Mouse (Mus musculus) gastrocnemius, adult 8-10 months (tissue): ENCODE measurements around the gene Nav1. TPM values are rescaled to one million over a fixed set of nuclear protein-coding genes. Genes with fewer than 3 reads are reported as not detected.
A peak's percentile ranks its signal among the peaks of the same experiment; 100 is the strongest.

Experiments
- DNase-seq, 2 experiments: peaks; one replicate each; pipeline ENCODE4 v3.0.0; 2022; ENCODE audit warnings: low spot score in 2 of 2
- total RNA-seq, 4 experiments: library from RNA; stranded (reverse); gene quantifications; 2 replicates each; pipeline ENCODE4 v1.2.4; 2022

The Nav1 gene
- 1 to 10 TPM; 4.3 to 8.4 (median 6.8) TPM for total RNA-seq

GRCm38 (mm10) chr1:135607019-135607418 lies at the start of gene Nav1:
Gene Nav1, minus strand, starts transcription at chr1:135607295.
- no peak for DNase-seq

DNA sequence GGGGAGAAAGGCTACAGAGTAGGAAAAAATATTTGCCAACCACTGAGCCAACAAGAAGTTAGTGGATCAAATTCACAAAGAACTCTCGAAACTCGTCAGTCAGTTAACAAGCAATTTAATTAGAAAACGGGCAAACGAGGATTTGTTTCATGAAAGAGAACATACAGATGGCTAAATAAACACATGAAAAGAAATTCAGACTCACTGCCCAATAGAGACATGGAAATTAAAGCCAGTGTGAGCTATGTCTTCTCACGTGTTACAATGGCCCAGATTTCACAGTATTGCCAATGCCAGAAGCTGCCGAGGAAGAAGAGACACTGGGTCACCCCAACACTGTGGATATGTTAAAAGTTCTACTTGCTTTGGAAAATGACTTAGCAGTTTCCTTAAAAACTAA lies 46.8 kb upstream of the Nav1 start:
- DNase-seq: no peak

GRCm38 (mm10) chr1:135645459-135646195 lies 38.5 kb upstream of the Nav1 start:
- no peak for DNase-seq

DNA sequence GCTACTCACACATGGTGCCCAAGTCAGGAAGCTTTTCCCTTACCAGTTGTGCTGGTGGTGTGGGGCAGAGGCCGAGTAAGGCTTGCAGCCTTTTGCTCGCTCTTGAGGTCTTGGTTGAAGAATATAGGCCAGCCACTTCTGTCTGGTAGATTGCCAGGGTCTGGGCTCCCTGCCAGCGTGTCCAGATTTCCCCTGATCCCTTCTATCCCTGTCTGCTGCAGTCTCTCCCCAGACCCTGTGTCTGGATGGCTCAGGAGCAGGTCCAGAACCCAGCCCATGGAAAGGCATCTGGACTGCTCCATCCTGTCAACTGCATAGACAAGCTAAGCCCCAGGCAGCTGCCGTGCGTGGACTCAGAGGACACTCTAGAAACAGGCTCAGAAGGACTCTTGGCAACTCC lies 37.0 kb upstream of the Nav1 start:
- peak in 1 of 2 experiments; percentile 36 for DNase-seq

- no peak for DNase-seq
Measured at GRCm38 (mm10) chr1:135643691-135644090, 36.6 kb upstream of the Nav1 start.

GRCm38 (mm10) chr1:135639853-135640252 lies 32.8 kb upstream of the Nav1 start:
- no peak for DNase-seq

DNA sequence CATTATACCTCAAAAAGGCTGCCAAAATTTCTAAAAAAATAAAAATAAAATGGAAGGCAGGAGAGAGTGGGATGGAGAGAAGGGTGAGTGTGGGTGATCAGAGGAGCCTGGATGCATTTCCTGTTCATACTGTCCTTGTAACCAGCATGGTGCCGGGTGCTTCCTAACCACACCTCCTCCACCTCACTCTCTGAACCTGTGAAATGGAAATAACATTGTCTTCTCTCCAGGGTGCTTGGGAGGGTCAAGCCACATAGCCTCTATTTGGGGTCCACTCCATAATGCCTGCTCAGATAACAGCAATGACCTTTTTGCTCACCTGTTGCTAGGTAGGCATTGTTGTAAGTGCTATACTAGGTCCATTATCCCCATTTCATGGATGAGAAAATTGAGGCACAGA lies 32.0 kb upstream of the Nav1 start:
- no peak for DNase-seq

GRCm38 (mm10) chr1:135637574-135638008 lies 30.5 kb upstream of the Nav1 start:
- DNase-seq: no peak

DNA sequence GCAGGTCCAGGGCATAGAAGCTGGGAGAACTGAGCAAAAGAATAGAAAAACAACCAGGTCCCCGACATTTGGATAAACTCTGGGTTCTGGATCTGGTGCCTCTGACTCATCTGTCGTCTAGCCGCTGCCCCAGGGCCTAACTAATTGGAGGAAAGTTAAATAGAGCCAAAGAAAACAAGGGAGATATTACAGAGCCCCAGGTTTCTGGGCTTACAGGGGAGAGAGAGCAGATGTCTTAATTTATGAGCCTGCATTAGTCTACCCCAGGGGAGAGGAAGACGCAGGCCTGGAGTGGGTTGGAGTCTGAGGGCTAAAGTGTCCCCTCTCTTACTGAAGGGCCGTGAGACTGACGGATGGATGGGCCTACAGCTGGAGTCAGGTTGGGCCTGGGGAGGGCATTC lies 29.0 kb upstream of the Nav1 start:
- no peak for DNase-seq

- no peak for DNase-seq
Measured at GRCm38 (mm10) chr1:135635323-135636064, 28.4 kb upstream of the Nav1 start.

DNA sequence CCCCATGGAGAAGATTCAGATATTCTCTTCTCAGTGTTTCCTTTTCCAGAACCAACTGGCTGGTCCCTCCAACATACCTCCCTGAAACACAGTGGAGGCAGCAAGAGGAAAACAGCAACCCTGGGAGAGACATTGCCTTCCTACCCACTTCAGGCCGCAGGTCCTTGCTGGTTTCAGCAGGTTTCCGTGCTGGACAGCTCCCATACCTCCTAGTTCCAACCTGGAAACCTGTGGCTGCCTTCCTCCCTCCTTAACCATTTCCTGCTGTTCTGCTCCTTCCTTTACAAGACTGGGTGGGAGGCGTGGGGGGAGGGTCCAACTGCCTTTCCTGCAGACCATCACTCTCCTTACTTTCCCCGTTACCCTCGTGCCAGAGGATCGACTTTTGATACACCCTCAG lies 27.7 kb upstream of the Nav1 start:
- no peak for DNase-seq

GRCm38 (mm10) chr1:135633884-135634283 lies 26.8 kb upstream of the Nav1 start:
- no peak for DNase-seq

DNA sequence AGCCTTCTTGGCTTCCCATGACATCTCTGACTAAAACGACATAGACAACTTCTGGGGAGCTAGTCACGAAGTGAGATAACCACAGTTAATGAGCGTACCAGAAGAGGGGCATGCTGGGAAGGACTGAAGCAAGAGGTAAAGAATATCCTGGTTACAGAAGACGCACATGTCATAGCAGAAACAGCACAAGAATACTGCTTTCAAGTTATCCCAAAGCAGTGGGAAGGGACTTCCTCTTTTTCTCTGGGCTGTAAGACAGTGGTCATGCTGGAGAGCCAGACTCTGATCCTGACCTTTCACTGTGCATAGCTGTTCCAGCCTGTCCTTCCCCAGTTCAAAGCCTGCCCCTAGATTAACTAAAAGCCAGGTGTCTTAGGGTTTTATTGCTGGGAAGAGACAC lies 26.4 kb upstream of the Nav1 start:
- no peak for DNase-seq

DNA sequence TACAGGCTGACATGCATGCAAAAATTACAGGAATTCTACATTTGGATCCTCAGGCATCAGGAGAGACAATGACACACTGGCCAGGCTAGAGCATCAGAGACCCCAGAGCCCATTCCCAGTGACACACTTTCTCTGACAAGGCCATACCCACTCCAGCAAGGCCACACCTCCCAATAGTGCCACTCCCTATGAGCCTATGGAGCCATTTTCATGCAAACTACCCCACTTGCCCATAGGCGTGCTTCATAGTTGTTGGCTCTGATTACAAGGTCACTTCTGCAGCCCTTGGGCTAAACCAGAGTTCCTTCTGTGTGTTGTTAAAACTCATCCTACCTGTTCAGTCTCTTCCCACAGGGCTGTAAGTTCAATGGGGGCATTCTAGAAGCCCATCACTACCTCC lies 25.1 kb upstream of the Nav1 start:
- DNase-seq: no peak

DNA sequence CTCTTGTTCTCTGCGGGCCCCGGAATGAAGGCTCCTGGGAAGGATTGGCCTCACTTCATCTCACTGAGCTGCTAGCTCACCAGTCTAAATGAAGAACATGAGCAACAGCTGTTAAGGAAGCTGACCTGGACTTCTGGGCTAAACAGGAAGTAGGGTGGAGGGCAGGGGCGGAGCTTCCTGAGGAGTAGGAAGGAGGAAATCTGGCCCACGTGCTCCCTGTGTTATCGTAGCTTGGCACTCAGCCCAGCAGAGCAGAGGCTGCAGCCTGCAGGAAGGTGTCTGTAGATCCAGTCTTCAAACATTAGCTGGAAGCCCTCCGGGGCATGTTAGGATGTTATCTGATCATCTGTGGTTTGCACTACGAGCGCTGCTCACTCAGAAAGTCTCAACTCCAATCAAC lies 24.4 kb upstream of the Nav1 start:
- DNase-seq: peak; percentile 51 to 71

DNA sequence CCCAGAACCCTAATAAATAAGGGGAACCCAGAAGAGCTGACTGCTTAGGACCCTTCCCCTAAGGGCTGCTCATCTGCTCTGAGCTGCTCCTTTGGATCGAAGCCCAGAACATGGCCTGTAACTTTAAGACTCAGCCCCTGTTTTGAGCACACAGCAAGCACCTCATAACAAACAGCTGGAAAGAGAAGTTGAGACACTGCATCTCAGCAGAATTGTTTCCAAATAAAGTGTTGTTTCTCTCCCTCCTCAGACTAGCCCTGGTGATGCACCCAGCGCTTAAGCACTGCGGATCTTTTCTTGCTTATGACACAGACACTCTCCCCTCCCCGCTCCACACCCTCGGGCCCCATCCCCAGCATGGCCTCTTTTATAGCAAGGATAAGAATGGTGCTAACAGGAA lies 22.8 kb upstream of the Nav1 start:
- DNase-seq: no peak

DNA sequence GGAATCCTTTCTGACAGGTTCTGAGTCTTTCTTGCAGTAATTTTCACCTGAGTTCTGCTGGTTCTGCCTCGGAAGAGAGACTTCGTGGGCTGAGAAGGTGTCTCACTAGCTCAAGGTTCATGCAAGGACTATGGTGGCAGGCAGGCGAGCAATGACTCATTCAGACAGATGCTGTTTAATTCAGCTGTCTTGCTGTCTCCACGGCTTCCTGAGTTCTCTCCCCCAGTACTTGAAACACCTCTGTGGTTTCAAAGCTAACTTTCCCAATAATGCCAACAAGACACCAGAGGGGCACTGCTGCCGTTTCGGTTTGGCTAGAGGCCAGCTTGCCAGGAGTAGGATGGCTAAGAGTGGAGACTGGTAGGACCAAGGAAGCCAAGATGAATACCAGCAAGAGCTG lies 19.1 kb upstream of the Nav1 start:
- no peak for DNase-seq

GRCm38 (mm10) chr1:135625741-135626140 lies 18.6 kb upstream of the Nav1 start:
- DNase-seq: no peak

DNA sequence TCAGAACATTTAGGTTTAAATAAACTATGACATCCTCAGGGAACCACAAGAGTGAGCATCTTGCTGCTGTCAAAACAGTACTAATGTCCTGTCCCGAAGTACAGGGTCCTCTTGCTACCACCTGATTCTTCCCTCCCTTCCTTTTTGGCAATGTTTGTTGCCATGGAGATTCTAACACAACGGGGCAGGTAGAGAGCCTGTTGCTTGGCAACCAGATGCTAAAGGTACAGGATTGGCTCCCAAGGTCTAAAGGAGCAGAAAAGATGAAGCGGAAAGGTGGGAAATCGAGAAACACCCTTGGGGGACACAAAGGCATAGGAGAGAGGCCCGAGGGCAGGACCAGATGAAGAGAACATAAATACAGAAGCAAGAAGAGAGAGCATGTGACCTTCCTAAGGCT lies 17.6 kb upstream of the Nav1 start:
- no peak for DNase-seq

GRCm38 (mm10) chr1:135623136-135623535 lies 16.0 kb upstream of the Nav1 start:
- no peak for DNase-seq

GRCm38 (mm10) chr1:135621307-135621706 lies 14.2 kb upstream of the Nav1 start:
- DNase-seq: no peak

GRCm38 (mm10) chr1:135619932-135620391 lies 12.9 kb upstream of the Nav1 start:
- DNase-seq: no peak

- DNase-seq: no peak
Measured at GRCm38 (mm10) chr1:135619130-135619529, 12.0 kb upstream of the Nav1 start.
